Mouse (Mus musculus): ENCODE measurements around the gene Ccdc149. TPM values are rescaled to one million over a fixed set of nuclear protein-coding genes. Genes with fewer than 3 reads are reported as not detected.

The Ccdc149 gene
- total and polyA plus RNA-seq, 3 experiments: not detected

- Histone ChIP-seq H3K4me3 (ENCODE audit: control insufficient read depth in 1 of 2, insufficient read depth in 1 of 2, low read depth in 2 of 2, low read length in 2 of 2) (no peak overlapping the region), H3K9ac (ENCODE audit: control insufficient read depth, low read depth, low read length, poor library complexity, severe bottlenecking) (no peak overlapping the region), H3K9me3 (replicated peaks; ENCODE audit: insufficient read depth, low read length) (no peaks in the 10 kb centered on the region), H3K27ac (ENCODE audit: control insufficient read depth, low read depth, low read length) (no peak overlapping the region), H3K27me3 (ENCODE audit: control insufficient read depth in 1 of 2, insufficient read depth in 2 of 2, low read length in 2 of 2) (no peaks in the 10 kb centered on the region), H3K79me2 (ENCODE audit: control insufficient read depth, insufficient read depth, low read length, poor library complexity) (no peaks in the 10 kb centered on the region), H3K36me3 (ENCODE audit: control insufficient read depth in 1 of 2, insufficient read depth in 2 of 2, low read length in 2 of 2) (no peaks in the 10 kb centered on the region), H3K4me1 (ENCODE audit: control insufficient read depth in 1 of 2, insufficient read depth in 2 of 2, low read length in 2 of 2) (no peaks in the 10 kb centered on the region)
- DNase-seq (ENCODE audit: low read depth, low spot score): no peak
- TF ChIP-seq NELFE (IDR thresholded peaks at IDR 0.05; ENCODE audit: low read depth, low read length) (no peak), MAFK (IDR thresholded peaks at IDR 0.05; ENCODE audit: borderline replicate concordance, low read depth, low read length) (no peak), GATA1 (IDR thresholded peaks at IDR 0.05; ENCODE audit: low read depth, low read length) (no peak), TAL1 (IDR thresholded peaks at IDR 0.05; ENCODE audit: low read length) (no peak), ZKSCAN1 (IDR thresholded peaks at IDR 0.05; ENCODE audit: low read depth, low read length) (no peak), GABPA (IDR thresholded peaks at IDR 0.05; ENCODE audit: low read depth, low read length) (no peak), SMC3 (IDR thresholded peaks at IDR 0.05; ENCODE audit: low read depth, low read length) (no peak), ZMIZ1 (IDR thresholded peaks at IDR 0.05; ENCODE audit: low read depth, low read length) (no peak), NRF1 (IDR thresholded peaks at IDR 0.05; ENCODE audit: insufficient read depth, low read depth, low read length, poor library complexity, severe bottlenecking) (no peak)
Measured at GRCm38 (mm10) chr5:52366661-52367060, 104.7 kb downstream of the Ccdc149 start.

DNA sequence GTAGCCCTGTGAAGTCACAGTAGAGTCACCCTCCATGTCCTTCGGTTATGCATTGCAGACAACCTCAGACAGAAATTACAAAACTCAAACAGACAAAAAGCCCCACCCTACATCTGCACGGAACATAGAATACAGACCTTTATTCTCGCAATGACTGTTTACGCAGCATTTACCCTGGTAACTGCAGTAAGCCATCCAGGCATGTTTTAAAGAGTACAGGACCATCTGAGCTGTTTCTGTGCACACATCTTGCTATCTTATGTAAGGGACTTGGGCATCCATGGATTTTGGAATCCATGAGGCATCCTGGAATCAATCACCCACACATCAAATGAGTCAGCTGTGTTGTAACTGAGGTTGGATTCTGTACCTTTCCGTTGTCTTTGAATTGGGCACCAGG lies 105.4 kb downstream of the Ccdc149 start:
- no peak for DNase-seq (ENCODE audit: low read depth, low spot score)
- Histone ChIP-seq H3K36me3 (ENCODE audit: control insufficient read depth in 1 of 2, insufficient read depth in 2 of 2, low read length in 2 of 2) (no peaks in the 10 kb centered on the region), H3K79me2 (ENCODE audit: control insufficient read depth, insufficient read depth, low read length, poor library complexity) (no peaks in the 10 kb centered on the region), H3K27me3 (ENCODE audit: control insufficient read depth in 1 of 2, insufficient read depth in 2 of 2, low read length in 2 of 2) (no peaks in the 10 kb centered on the region), H3K9ac (ENCODE audit: control insufficient read depth, low read depth, low read length, poor library complexity, severe bottlenecking) (no peak overlapping the region), H3K4me3 (ENCODE audit: control insufficient read depth in 1 of 2, insufficient read depth in 1 of 2, low read depth in 2 of 2, low read length in 2 of 2) (no peak overlapping the region), H3K9me3 (replicated peaks; ENCODE audit: insufficient read depth, low read length) (no peaks in the 10 kb centered on the region), H3K4me1 (ENCODE audit: control insufficient read depth in 1 of 2, insufficient read depth in 2 of 2, low read length in 2 of 2) (no peaks in the 10 kb centered on the region), H3K27ac (ENCODE audit: control insufficient read depth, low read depth, low read length) (no peak overlapping the region)
- TF ChIP-seq MXI1 (IDR thresholded peaks at IDR 0.05; ENCODE audit: low read depth, low read length) (no peak), KAT2A (conservative IDR thresholded peaks at IDR 0.05; ENCODE audit: low read depth, low read length) (no peak), MYC (IDR thresholded peaks at IDR 0.05; ENCODE audit: low read depth, low read length) (no peak), HCFC1 (IDR thresholded peaks at IDR 0.05; ENCODE audit: low read depth, low read length) (no peak), SIN3A (IDR thresholded peaks at IDR 0.05; ENCODE audit: low read length) (no peak), JUND (IDR thresholded peaks at IDR 0.05; ENCODE audit: low read depth, low read length) (no peak), POLR2AphosphoS2 (IDR thresholded peaks at IDR 0.05; ENCODE audit: low read length) (no peak), USF2 (IDR thresholded peaks at IDR 0.05; ENCODE audit: borderline replicate concordance in 1 of 2, insufficient read depth in 1 of 2, low read depth in 1 of 2, low read length in 2 of 2) (no peak), ZC3H11A (IDR thresholded peaks at IDR 0.05; ENCODE audit: low read depth, low read length) (no peak), POLR2AphosphoS5 (IDR thresholded peaks at IDR 0.05; ENCODE audit: borderline replicate concordance, low read depth, low read length) (no peak), SMC3 (IDR thresholded peaks at IDR 0.05; ENCODE audit: low read depth, low read length) (no peak), ETS1 (IDR thresholded peaks at IDR 0.05; ENCODE audit: low read depth, low read length) (no peak)

Data from MEL (cell line).